Mouse (Mus musculus): ENCODE results near the gene Pipox.

Gene Pipox

GRCm38 (mm10) chr11:77908468-77908867 lies 14.6 kb upstream of the Pipox start:
- peak in 1 of 2 experiments; percentile 10 for DNase-seq

- peak; percentile 89 to 95 for DNase-seq
Observed at GRCm38 (mm10) chr11:77906747-77907174, 12.9 kb upstream of the Pipox start.

GRCm38 (mm10) chr11:77906097-77906687 lies 12.3 kb upstream of the Pipox start:
- peak; percentile 95 for DNase-seq

- no peak for DNase-seq
Observed at GRCm38 (mm10) chr11:77904707-77905106, 10.8 kb upstream of the Pipox start.

- DNase-seq = peak; percentile 51 to 66
Observed at GRCm38 (mm10) chr11:77903761-77904160, 9.9 kb upstream of the Pipox start.

GRCm38 (mm10) chr11:77901775-77902355 lies 8.0 kb upstream of the Pipox start:
- DNase-seq = peak; percentile 71 to 79

GRCm38 (mm10) chr11:77901366-77901765 lies 7.5 kb upstream of the Pipox start:
- DNase-seq = peak in 1 of 2 experiments; percentile 18

- peak in 1 of 2 experiments; percentile 52 for DNase-seq
Observed at GRCm38 (mm10) chr11:77900696-77901095, 6.8 kb upstream of the Pipox start.

GRCm38 (mm10) chr11:77900187-77900586 lies 6.3 kb upstream of the Pipox start:
- DNase-seq = no peak

- peak; percentile 56 to 71 for DNase-seq
Observed at GRCm38 (mm10) chr11:77896820-77897805, 3.2 kb upstream of the Pipox start.

GRCm38 (mm10) chr11:77896480-77896819 lies 2.6 kb upstream of the Pipox start:
- DNase-seq = no peak

- peak; percentile 74 to 78 for DNase-seq
Observed at GRCm38 (mm10) chr11:77896011-77896410, 2.1 kb upstream of the Pipox start.

GRCm38 (mm10) chr11:77894967-77895366 lies 1.1 kb upstream of the Pipox start:
- no peak for DNase-seq

GRCm38 (mm10) chr11:77893283-77893682 lies 613 bp downstream of the Pipox start:
- DNase-seq = no peak

- no peak for DNase-seq
Observed at GRCm38 (mm10) chr11:77892883-77893282, 1.0 kb downstream of the Pipox start.

GRCm38 (mm10) chr11:77890648-77891258 lies 3.1 kb downstream of the Pipox start:
- no peak for DNase-seq

GRCm38 (mm10) chr11:77889484-77889883 lies 4.4 kb downstream of the Pipox start:
- no peak for DNase-seq

GRCm38 (mm10) chr11:77888846-77889245 lies 5.0 kb downstream of the Pipox start:
- no peak for DNase-seq

GRCm38 (mm10) chr11:77887373-77887960 lies 6.4 kb downstream of the Pipox start:
- DNase-seq = peak; percentile 51 to 66

- DNase-seq = no peak
Observed at GRCm38 (mm10) chr11:77885246-77885575, 8.7 kb downstream of the Pipox start.

- no peak for DNase-seq
Observed at GRCm38 (mm10) chr11:77884524-77885245, 9.2 kb downstream of the Pipox start.

- DNase-seq = no peak
Observed at GRCm38 (mm10) chr11:77876760-77877148, 17.1 kb downstream of the Pipox start.
